In the genomic region with DNA sequence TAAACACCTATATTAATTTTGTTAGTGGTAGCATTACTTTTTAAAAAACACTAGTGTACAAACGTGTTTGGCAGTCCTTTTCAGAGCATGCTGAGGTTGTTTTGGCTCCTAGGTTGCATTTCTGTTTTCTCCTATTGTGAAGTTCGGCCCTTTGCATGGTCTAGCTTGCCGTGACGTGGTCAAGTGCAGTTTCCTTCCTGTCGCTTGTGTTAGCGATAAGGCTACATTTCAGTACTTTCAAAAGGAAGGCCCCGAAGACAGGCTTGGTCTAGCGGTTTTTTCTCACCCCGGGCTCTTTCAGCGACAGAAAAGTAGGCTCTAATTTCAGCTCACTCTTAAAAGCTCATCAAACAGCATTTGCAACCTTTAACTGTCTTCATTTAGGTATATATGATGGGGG, we compare ENCODE assay signal across 1 mouse cellular context.
A peak's percentile ranks its signal among the peaks of the same experiment; 100 is the strongest.
TF ChIP-seq lines count a peak whose summit lies in the region.

No protein-coding gene starts in this region.

TF ChIP-seq in MEL, 35 proteins besides CTCF, POLR2A, EP300 and RAD21 (continued from another document):
- TF ChIP-seq MAFK (IDR thresholded peaks at IDR 0.05; ENCODE audit: borderline replicate concordance, low read depth, low read length): no peak
- peak; percentile 79 for TF ChIP-seq MXI1 (IDR thresholded peaks at IDR 0.05; ENCODE audit: low read depth, low read length)
- TF ChIP-seq NELFE (IDR thresholded peaks at IDR 0.05; ENCODE audit: low read depth, low read length): no peak
- TF ChIP-seq NRF1 (IDR thresholded peaks at IDR 0.05; ENCODE audit: insufficient read depth, low read depth, low read length, poor library complexity, severe bottlenecking): no peak
- TF ChIP-seq MAZ (IDR thresholded peaks at IDR 0.05; ENCODE audit: low read depth, low read length): no peak; the same call in 1 of the 2 replicates
- no peak for TF ChIP-seq ZC3H11A (IDR thresholded peaks at IDR 0.05; ENCODE audit: low read depth, low read length)
- TF ChIP-seq HCFC1 (IDR thresholded peaks at IDR 0.05; ENCODE audit: low read depth, low read length): peak; percentile 60
- TF ChIP-seq ETS1 (IDR thresholded peaks at IDR 0.05; ENCODE audit: low read depth, low read length): peak; percentile 81
- peak; percentile 59; the same call in 1 of the 2 replicates for TF ChIP-seq TBP (IDR thresholded peaks at IDR 0.05; ENCODE audit: low read depth, low read length)
- no peak for TF ChIP-seq MYC (IDR thresholded peaks at IDR 0.05; ENCODE audit: low read depth, low read length)
- TF ChIP-seq TCF12 (IDR thresholded peaks at IDR 0.05; ENCODE audit: low read depth, low read length): peak; percentile 35
- TF ChIP-seq JUND (IDR thresholded peaks at IDR 0.05; ENCODE audit: low read depth, low read length): no peak
- TF ChIP-seq MEF2A (IDR thresholded peaks at IDR 0.05; ENCODE audit: extremely low read depth, insufficient replicate concordance, low read depth, low read length, poor library complexity, severe bottlenecking): no peak
- TF ChIP-seq MAX (IDR thresholded peaks at IDR 0.05; ENCODE audit: low read length): peak; percentile 61; the same call in 1 of the 2 replicates
TF ChIP-seq in MEL: peak in this region for 15.
